ENCODE assay signal across 10 mouse cellular contexts in genomic region chr3:51270069-51270817, GRCm38 (mm10). TPM values are rescaled to one million over a fixed set of nuclear protein-coding genes. Genes with fewer than 3 reads are reported as not detected.
DNase-seq lines count a peak whose midpoint lies in the region; ATAC-seq and TF ChIP-seq lines count a peak whose summit lies in the region.
"Had no signal": no experiment of that assay in that cellular context is flagged by ENCODE, and none has a peak within 500 bp of the region (broad histone marks: within the 10 kb centered on the region; RNA-seq: fewer than 3 reads in every experiment).

No protein-coding gene starts in this region.

- peak overlapping the region; percentile 25; the same call in 1 of the 2 replicates for H3K27ac ChIP-seq in testis, adult 2 months (ENCODE audit: control insufficient read depth, insufficient read depth, low read depth, low read length)
- peak overlapping the region; percentile 92 to 93 for H3K27ac ChIP-seq in heart, embryonic 14.5 days (replicated peaks in 1 of 2; ENCODE audit: control insufficient read depth in 1 of 2, insufficient read depth in 1 of 2, low read depth in 2 of 2, low read length in 2 of 2)
- H3K27ac ChIP-seq: hindbrain, embryonic 10.5 days; midbrain, embryonic 12.5 days had no signal

- H3K9ac ChIP-seq in heart, embryonic 14.5 days (ENCODE audit: low read length): peak overlapping the region; percentile 66
- H3K9ac ChIP-seq: midbrain, embryonic 12.5 days had no signal

- no peak for TF ChIP-seq POLR2A in testis, adult 2 months (IDR thresholded peaks at IDR 0.05; ENCODE audit: control insufficient read depth, low read depth, low read length)

- ATAC-seq in heart, embryonic 14.5 days (ENCODE audit: insufficient number of reproducible peaks, insufficient read depth, low FRiP score, low read depth): 0 out of 2 replicates have a peak, but pooled peaks have one; percentile 69

- WGBS in heart, embryonic 14.5 days: 36% methylated on average over 12 of the region's 12 CpGs

- no peaks in the 10 kb centered on the region for H3K9me3 ChIP-seq in heart, embryonic 14.5 days (ENCODE audit: control insufficient read depth, low read length)
- H3K9me3 ChIP-seq: hindbrain, embryonic 10.5 days; midbrain, embryonic 12.5 days had no signal

- DNase-seq in testis, postnatal 14 days (ENCODE audit: low spot score): no peak
- peak; percentile 60 for DNase-seq in lung, postnatal 36 days
- no peak for DNase-seq in thymus, postnatal 25 days
- no peak for DNase-seq in frontal cortex, postnatal 36 days (ENCODE audit: low spot score in 2 of 2)
- DNase-seq in cerebellum, adult 9-10 months: no peak

- no peaks in the 10 kb centered on the region for H3K36me3 ChIP-seq in testis, adult 2 months (ENCODE audit: control insufficient read depth, insufficient read depth, low read length)
- H3K36me3 ChIP-seq in heart, embryonic 14.5 days (ENCODE audit: control insufficient read depth, insufficient read depth, low read length): peaks cover 15% of the 10 kb centered on the region

- TF ChIP-seq CTCF in testis, adult 2 months (IDR thresholded peaks at IDR 0.05; ENCODE audit: control insufficient read depth, insufficient read depth, insufficient replicate concordance, low read depth, low read length): no peak

- H3K4me3 ChIP-seq in testis, adult 2 months (ENCODE audit: control insufficient read depth, low read depth, low read length): no peak overlapping the region
- H3K4me3 ChIP-seq in heart, embryonic 14.5 days (ENCODE audit: control insufficient read depth in 1 of 2, insufficient read depth in 1 of 2, low read depth in 1 of 2, low read length in 2 of 2): no peak overlapping the region
- H3K4me3 ChIP-seq: erythroblast, embryonic 14.5 days; hindbrain, embryonic 10.5 days; midbrain, embryonic 12.5 days had no signal

- no peaks in the 10 kb centered on the region; the same call in 1 of the 2 replicates for H3K4me1 ChIP-seq in testis, adult 2 months (ENCODE audit: control insufficient read depth, insufficient read depth, low read length)
- H3K4me1 ChIP-seq in heart, embryonic 14.5 days (ENCODE audit: control insufficient read depth in 2 of 2, insufficient read depth in 2 of 2, low read length in 2 of 2): peaks cover 6 to 38% of the 10 kb centered on the region in 2 experiments

- peak overlapping the region; percentile 53 for H3K4me2 ChIP-seq in heart, embryonic 14.5 days (ENCODE audit: low read length)
- H3K4me2 ChIP-seq: midbrain, embryonic 12.5 days had no signal

- no peaks in the 10 kb centered on the region for H3K27me3 ChIP-seq in testis, adult 2 months (ENCODE audit: control insufficient read depth, insufficient read depth, low read length)
- no peaks in the 10 kb centered on the region for H3K27me3 ChIP-seq in heart, embryonic 14.5 days (ENCODE audit: control insufficient read depth, insufficient read depth, low read length)
- H3K27me3 ChIP-seq: midbrain, embryonic 12.5 days had no signal

RNA-seq across cellular contexts. Expression of gene Noct, which starts 46.0 kb away (rescaled TPM):
- polyA plus RNA-seq in testis, adult 2 months (2012; rRNA removed): 7.2 and 7.4 TPM in 2 replicates
- 11.0 and 12.0 TPM in 2 replicates for polyA plus RNA-seq in heart, embryonic 14.5 days (2014; fragmentation: Nextera tagmentation; extraction: Ambion mirVana)
